Mouse (Mus musculus): ENCODE data around the gene Ndufab1. TPM values are rescaled to one million over a fixed set of nuclear protein-coding genes. Genes with fewer than 3 reads are reported as not detected.
A peak's percentile ranks its signal among the peaks of the same experiment; 100 is the strongest.

The Ndufab1 gene
- polyA plus RNA-seq, 1 experiment from 2014 or later: 584 TPM

GRCm38 (mm10) chr7:122079798-122080554 is 21.7 kb downstream of the Ndufab1 start:
- no peak overlapping the region for H3K4me3 ChIP-seq (ENCODE audit: low read length)
- no peaks in the 10 kb centered on the region for H3K9me3 ChIP-seq (ENCODE audit: control insufficient read depth, low read length)
- no peaks in the 10 kb centered on the region for H3K27me3 ChIP-seq (ENCODE audit: control insufficient read depth, insufficient read depth, low read depth, low read length)
- no peaks in the 10 kb centered on the region for H3K4me1 ChIP-seq (replicated peaks; ENCODE audit: control insufficient read depth, insufficient read depth, low read length)
- H3K9ac ChIP-seq (ENCODE audit: low read length): no peak overlapping the region
- no peak overlapping the region for H3K4me2 ChIP-seq (ENCODE audit: low read depth, low read length)
- ATAC-seq (ENCODE audit: low read depth): no peak
- H3K27ac ChIP-seq (ENCODE audit: low read length): no peak overlapping the region
- 82% methylated on average over 8 of the region's 8 CpGs for WGBS
- H3K36me3 ChIP-seq (ENCODE audit: control insufficient read depth, insufficient read depth, low read length): peaks cover 39% of the 10 kb centered on the region

- H3K4me1 ChIP-seq (replicated peaks; ENCODE audit: control insufficient read depth, insufficient read depth, low read length): no peaks in the 10 kb centered on the region
- no peak for ATAC-seq (ENCODE audit: low read depth)
- no peak overlapping the region for H3K9ac ChIP-seq (ENCODE audit: low read length)
- WGBS: 84% methylated on average over 3 of the region's 3 CpGs
- peaks cover 39% of the 10 kb centered on the region for H3K36me3 ChIP-seq (ENCODE audit: control insufficient read depth, insufficient read depth, low read length)
- H3K4me2 ChIP-seq (ENCODE audit: low read depth, low read length): no peak overlapping the region
- H3K4me3 ChIP-seq (ENCODE audit: low read length): no peak overlapping the region
- H3K9me3 ChIP-seq (ENCODE audit: control insufficient read depth, low read length): no peaks in the 10 kb centered on the region
- H3K27ac ChIP-seq (ENCODE audit: low read length): no peak overlapping the region
- no peaks in the 10 kb centered on the region for H3K27me3 ChIP-seq (ENCODE audit: control insufficient read depth, insufficient read depth, low read depth, low read length)
These were observed 27.3 kb downstream of the Ndufab1 start for GRCm38 (mm10) chr7:122074374-122074773.

- Histone ChIP-seq H3K9me3 (ENCODE audit: control insufficient read depth, low read length) (no peaks in the 10 kb centered on the region), H3K27ac (ENCODE audit: low read length) (peak overlapping the region; percentile 93), H3K4me1 (replicated peaks; ENCODE audit: control insufficient read depth, insufficient read depth, low read length) (peaks cover 16% of the 10 kb centered on the region), H3K27me3 (ENCODE audit: control insufficient read depth, insufficient read depth, low read depth, low read length) (no peaks in the 10 kb centered on the region), H3K4me3 (ENCODE audit: low read length) (peak overlapping the region; percentile 100), H3K9ac (ENCODE audit: low read length) (peak overlapping the region; percentile 98), H3K36me3 (ENCODE audit: control insufficient read depth, insufficient read depth, low read length) (peaks cover 12% of the 10 kb centered on the region), H3K4me2 (ENCODE audit: low read depth, low read length) (peak overlapping the region; percentile 66)
- under 1% methylated on average over 58 of the region's 58 CpGs for WGBS
- no peak; the same call in 1 of the 2 replicates for ATAC-seq (ENCODE audit: low read depth)
These were observed 33.9 kb downstream of the Ndufab1 start for GRCm38 (mm10) chr7:122067517-122068381.

GRCm38 (mm10) chr7:122066945-122067516 is 34.7 kb downstream of the Ndufab1 start, which contains the start of the genes Ubfd1 and Ears2:
Gene Ubfd1, plus strand, starts transcription at chr7:122067175.
Gene Ears2, minus strand, starts transcription at chr7:122067263.
- H3K9ac ChIP-seq (ENCODE audit: low read length): peak within 1 kb of the TSS; percentile 98
- peaks cover 16% of the 10 kb centered on the region for H3K4me1 ChIP-seq (replicated peaks; ENCODE audit: control insufficient read depth, insufficient read depth, low read length)
- peaks cover 7% of the 10 kb centered on the region for H3K36me3 ChIP-seq (ENCODE audit: control insufficient read depth, insufficient read depth, low read length)
- peak; percentile 99 for ATAC-seq (ENCODE audit: low read depth)
- 1% methylated on average over 51 of the region's 60 CpGs for WGBS
- H3K27me3 ChIP-seq (ENCODE audit: control insufficient read depth, insufficient read depth, low read depth, low read length): no peaks in the 10 kb centered on the region
- peak within 1 kb of the TSS; percentile 93 for H3K27ac ChIP-seq (ENCODE audit: low read length)
- H3K4me2 ChIP-seq (ENCODE audit: low read depth, low read length): peak within 1 kb of the TSS; percentile 66
- H3K9me3 ChIP-seq (ENCODE audit: control insufficient read depth, low read length): no peaks in the 10 kb centered on the region
- H3K4me3 ChIP-seq (ENCODE audit: low read length): peak within 1 kb of the TSS; percentile 100

- H3K9ac ChIP-seq (ENCODE audit: low read length): peak overlapping the region; percentile 98
- WGBS: 10% methylated on average over 31 of the region's 31 CpGs
- H3K9me3 ChIP-seq (ENCODE audit: control insufficient read depth, low read length): no peaks in the 10 kb centered on the region
- peak overlapping the region; percentile 93 for H3K27ac ChIP-seq (ENCODE audit: low read length)
- H3K4me2 ChIP-seq (ENCODE audit: low read depth, low read length): peak overlapping the region; percentile 66
- H3K4me1 ChIP-seq (replicated peaks; ENCODE audit: control insufficient read depth, insufficient read depth, low read length): peaks cover 16% of the 10 kb centered on the region
- H3K27me3 ChIP-seq (ENCODE audit: control insufficient read depth, insufficient read depth, low read depth, low read length): no peaks in the 10 kb centered on the region
- ATAC-seq (ENCODE audit: low read depth): peak; percentile 56; the same call in 1 of the 2 replicates
- H3K36me3 ChIP-seq (ENCODE audit: control insufficient read depth, insufficient read depth, low read length): peaks cover 7% of the 10 kb centered on the region
- H3K4me3 ChIP-seq (ENCODE audit: low read length): peak overlapping the region; percentile 100
These were observed 35.4 kb downstream of the Ndufab1 start for GRCm38 (mm10) chr7:122066102-122066944.

- H3K4me3 ChIP-seq (ENCODE audit: low read length): peak overlapping the region; percentile 100; the same call in 1 of the 2 replicates
- H3K4me1 ChIP-seq (replicated peaks; ENCODE audit: control insufficient read depth, insufficient read depth, low read length): peaks cover 16% of the 10 kb centered on the region
- H3K27ac ChIP-seq (ENCODE audit: low read length): 0 out of 2 replicates have a peak overlapping the region, but pooled peaks have one; percentile 7
- no peaks in the 10 kb centered on the region for H3K27me3 ChIP-seq (ENCODE audit: control insufficient read depth, insufficient read depth, low read depth, low read length)
- WGBS: 35% methylated on average over 1 of the region's 1 CpGs
- peak overlapping the region; percentile 66 for H3K4me2 ChIP-seq (ENCODE audit: low read depth, low read length)
- ATAC-seq (ENCODE audit: low read depth): no peak
- peaks cover 7% of the 10 kb centered on the region for H3K36me3 ChIP-seq (ENCODE audit: control insufficient read depth, insufficient read depth, low read length)
- no peaks in the 10 kb centered on the region for H3K9me3 ChIP-seq (ENCODE audit: control insufficient read depth, low read length)
- H3K9ac ChIP-seq (ENCODE audit: low read length): no peak overlapping the region
These were observed 36.0 kb downstream of the Ndufab1 start for GRCm38 (mm10) chr7:122065656-122066055.

- WGBS: 81% methylated on average over 5 of the region's 5 CpGs
- Histone ChIP-seq H3K9ac (ENCODE audit: low read length) (no peak overlapping the region), H3K27ac (ENCODE audit: low read length) (no peak overlapping the region), H3K36me3 (ENCODE audit: control insufficient read depth, insufficient read depth, low read length) (peaks cover 15% of the 10 kb centered on the region), H3K4me3 (ENCODE audit: low read length) (no peak overlapping the region), H3K9me3 (ENCODE audit: control insufficient read depth, low read length) (no peaks in the 10 kb centered on the region), H3K4me1 (replicated peaks; ENCODE audit: control insufficient read depth, insufficient read depth, low read length) (no peaks in the 10 kb centered on the region), H3K4me2 (ENCODE audit: low read depth, low read length) (no peak overlapping the region), H3K27me3 (ENCODE audit: control insufficient read depth, insufficient read depth, low read depth, low read length) (no peaks in the 10 kb centered on the region)
- no peak for ATAC-seq (ENCODE audit: low read depth)
These were observed 45.1 kb downstream of the Ndufab1 start for GRCm38 (mm10) chr7:122056633-122057032.

GRCm38 (mm10) chr7:122050834-122051233 is 50.9 kb downstream of the Ndufab1 start:
- no peak overlapping the region for H3K27ac ChIP-seq (ENCODE audit: low read length)
- no peaks in the 10 kb centered on the region for H3K4me1 ChIP-seq (replicated peaks; ENCODE audit: control insufficient read depth, insufficient read depth, low read length)
- no peak overlapping the region for H3K4me3 ChIP-seq (ENCODE audit: low read length)
- H3K4me2 ChIP-seq (ENCODE audit: low read depth, low read length): no peak overlapping the region
- no peaks in the 10 kb centered on the region for H3K9me3 ChIP-seq (ENCODE audit: control insufficient read depth, low read length)
- 61% methylated on average over 1 of the region's 1 CpGs for WGBS
- peak; percentile 47 for ATAC-seq (ENCODE audit: low read depth)
- H3K27me3 ChIP-seq (ENCODE audit: control insufficient read depth, insufficient read depth, low read depth, low read length): no peaks in the 10 kb centered on the region
- peaks cover 17% of the 10 kb centered on the region for H3K36me3 ChIP-seq (ENCODE audit: control insufficient read depth, insufficient read depth, low read length)
- no peak overlapping the region for H3K9ac ChIP-seq (ENCODE audit: low read length)

All from lung, embryonic 16.5 days (tissue).